Mouse (Mus musculus) lung, adult 10 weeks (tissue): ENCODE results near the gene Gm5800. TPM values are rescaled to one million over a fixed set of nuclear protein-coding genes. Genes with fewer than 3 reads are reported as not detected.

Source experiments
- polyA plus RNA-seq: library from polyadenylated mRNA; stranded (reverse); fragments of 350-450 nt; fragmentation: Illumina TruSeq; extraction: RNeasy Lipid Tissue Mini Kit (QIAGEN cat#74804); gene quantifications from one replicate; pipeline ENCODE4 v1.2.3, GENCODE M21; 2014; ENCODE audit warnings: low read depth, low replicate concordance; ENCODE audit not compliant: insufficient read depth

Gene Gm5800
- polyA plus RNA-seq, result not detected

GRCm38 (mm10) chr14:51717083-51717482 lies at the start of gene Gm5800:
TSS of gene Gm5800 (minus strand) at chr14:51717183.

GRCm38 (mm10) chr14:51695368-51695767 lies 21.6 kb downstream of the Gm5800 start, which contains the start of gene Gm17079:
TSS of gene Gm17079 (minus strand) at chr14:51695468.

Other genes starting within 250 kb of the Gm5800 start
- gene Gm5622, start 164.4 kb downstream of the Gm5800 start, polyA plus RNA-seq, result not detected
- not detected for gene Gm17175, start 143.1 kb downstream of the Gm5800 start, polyA plus RNA-seq
- gene Gm17174, start 125.0 kb downstream of the Gm5800 start, polyA plus RNA-seq, result not detected
- not detected for gene Gm17078, start 105.9 kb downstream of the Gm5800 start, polyA plus RNA-seq
- gene Gm4181, start 81.5 kb downstream of the Gm5800 start, polyA plus RNA-seq, result not detected
- not detected for gene Gm17079, start 21.7 kb downstream of the Gm5800 start, polyA plus RNA-seq
- not detected for gene Ang4, start 56.4 kb upstream of the Gm5800 start, polyA plus RNA-seq
- gene AY358078, start 82.9 kb upstream of the Gm5800 start, polyA plus RNA-seq, result not detected
- gene Ear6, start 136.5 kb upstream of the Gm5800 start, polyA plus RNA-seq, result 0.64 TPM
- gene Mettl17, start 167.7 kb upstream of the Gm5800 start, polyA plus RNA-seq, result 14.0 TPM
- 1.9 TPM for gene Slc39a2, start 175.7 kb upstream of the Gm5800 start, polyA plus RNA-seq
- 80.7 TPM for gene Ndrg2, start 197.0 kb upstream of the Gm5800 start, polyA plus RNA-seq
- gene Tppp2, start 201.2 kb upstream of the Gm5800 start, polyA plus RNA-seq, result not detected
- not detected for gene Rnase13, start 205.6 kb upstream of the Gm5800 start, polyA plus RNA-seq